Mouse (Mus musculus) liver, adult 2 months (tissue): ENCODE results near the gene Abl1.

Experiments
- CTCF ChIP-seq: fragments of 200-500 bp; IDR thresholded peaks from 2 replicates; pipeline ENCODE4 v1.5.1; 2011; ENCODE audit warnings: low read depth, low read length, control low read depth
- POLR2A ChIP-seq: fragments of 200-500 bp; IDR thresholded peaks from 2 replicates; pipeline ENCODE4 v1.6.1; 2011; ENCODE audit warnings: low read length, control low read depth; ENCODE audit not compliant: insufficient read depth; ENCODE audit errors: extremely low read depth

- TF ChIP-seq CTCF, result peak; percentile 50
- no peak for TF ChIP-seq POLR2A
These were observed 4.5 kb upstream of the Abl1 start for GRCm38 (mm10) chr2:31683666-31684065.
